Mouse (Mus musculus) monocyte, adult 2 months (primary cell): ENCODE data around the gene Igfbp1.

Experiments
- DNase-seq, 2 experiments: peaks; one replicate each; pipeline ENCODE4 v3.0.0; 2022; ENCODE audit warnings: low spot score in 2 of 2, low read depth in 1 of 2

The Igfbp1 gene

GRCm38 (mm10) chr11:7197491-7197941 is at the start of gene Igfbp1:
Gene Igfbp1, plus strand, starts transcription at chr11:7197782.
- no peak for DNase-seq

DNA sequence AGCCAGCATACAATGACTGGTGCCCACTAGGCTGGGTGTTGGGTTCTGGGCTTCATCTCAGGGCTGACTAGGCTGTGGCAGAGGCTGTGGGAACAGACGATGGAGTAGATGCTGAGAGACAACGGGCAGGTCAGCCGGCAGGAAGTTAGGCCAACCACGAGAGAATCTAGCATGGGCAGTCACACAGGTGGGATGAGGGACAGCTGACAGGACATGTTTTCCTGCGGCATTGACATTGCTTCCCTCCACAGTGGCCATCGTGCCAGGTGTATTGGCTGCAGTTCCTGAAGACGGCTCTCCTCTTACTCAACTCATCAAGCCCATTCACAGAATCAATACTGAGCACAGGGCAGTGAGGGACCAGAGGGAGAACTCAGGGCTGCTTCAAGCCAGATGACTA is 49.6 kb upstream of the Igfbp1 start:
- DNase-seq: no peak

- no peak for DNase-seq
Observed at GRCm38 (mm10) chr11:7149471-7149870, 48.1 kb upstream of the Igfbp1 start.

DNA sequence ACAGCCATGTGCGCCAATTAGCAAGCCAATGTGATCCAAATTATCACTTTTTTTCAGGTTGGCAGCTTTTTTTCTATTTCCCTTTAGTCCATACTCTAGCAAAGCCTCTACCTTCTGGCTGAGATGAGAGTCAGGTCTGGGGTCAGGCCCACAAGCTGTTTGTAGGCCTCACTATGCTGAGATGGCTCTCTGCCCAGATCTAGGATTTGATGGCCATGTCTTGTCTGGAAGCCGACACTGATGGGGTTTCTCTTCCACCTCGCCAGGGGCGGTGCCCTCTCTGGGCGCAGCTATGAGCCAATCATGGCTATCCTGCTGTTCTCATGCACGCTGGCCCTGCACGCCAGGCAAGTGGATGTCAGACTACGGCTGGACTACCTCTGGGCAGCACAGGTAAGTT is 47.1 kb upstream of the Igfbp1 start:
- DNase-seq: no peak

DNA sequence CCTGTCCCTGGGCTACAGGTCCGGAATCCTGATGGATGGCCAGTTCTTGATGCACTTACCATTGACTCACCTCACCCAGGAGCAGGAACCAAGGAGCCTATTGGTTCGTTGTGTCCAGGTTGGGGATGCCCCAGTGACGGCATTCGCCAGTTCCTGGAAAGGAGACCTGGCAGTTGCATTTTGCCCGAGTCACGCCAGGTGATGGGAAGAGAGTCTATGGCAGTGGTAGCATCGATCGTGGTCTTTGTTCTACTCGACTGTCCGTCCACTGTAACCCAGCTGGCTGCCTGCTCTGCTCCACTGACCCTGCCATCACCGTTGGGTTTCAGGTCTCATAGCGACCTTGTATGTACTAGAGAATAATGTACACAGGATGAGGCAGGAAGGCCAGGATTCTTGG is 45.2 kb upstream of the Igfbp1 start:
- no peak for DNase-seq

DNA sequence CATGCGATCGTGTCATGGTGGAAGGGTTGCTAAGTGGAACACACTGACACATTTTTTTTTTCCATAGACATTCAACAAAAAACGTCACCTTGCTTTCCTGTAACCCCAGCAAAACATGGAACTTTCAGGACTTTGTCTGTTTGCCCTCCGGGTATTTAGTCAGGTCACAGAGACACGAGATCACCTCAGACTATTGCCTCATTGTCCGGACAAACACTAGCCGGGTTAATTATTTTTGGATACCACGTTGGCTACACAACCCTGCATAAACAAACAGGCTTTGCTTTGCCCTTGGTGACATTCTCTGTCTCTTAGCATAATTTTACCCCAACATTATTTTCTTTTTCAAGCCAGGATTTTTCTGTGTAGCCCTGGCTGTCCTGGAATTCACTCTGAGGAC is 44.5 kb upstream of the Igfbp1 start:
- no peak for DNase-seq

GRCm38 (mm10) chr11:7156427-7156826 is 41.2 kb upstream of the Igfbp1 start:
- no peak for DNase-seq

DNA sequence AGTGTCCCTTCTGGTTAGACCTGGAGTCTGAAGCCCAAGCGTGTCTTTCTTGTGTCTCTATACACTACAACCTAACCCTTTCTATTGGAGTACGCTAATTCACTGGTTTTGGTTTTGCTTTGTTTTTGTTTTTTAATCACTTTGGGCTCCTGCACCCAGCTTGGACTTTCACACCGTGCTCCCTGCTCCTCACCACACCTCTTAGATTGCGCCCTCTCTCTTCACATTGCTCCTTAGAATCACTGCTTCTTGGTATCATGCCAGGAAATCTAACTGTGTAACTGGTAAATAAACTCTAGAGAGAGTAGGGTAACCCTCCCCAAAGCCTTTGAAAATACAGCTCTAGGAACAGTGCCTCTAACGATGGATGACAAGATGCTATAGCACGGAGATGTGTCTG is 39.4 kb upstream of the Igfbp1 start:
- DNase-seq: no peak

DNA sequence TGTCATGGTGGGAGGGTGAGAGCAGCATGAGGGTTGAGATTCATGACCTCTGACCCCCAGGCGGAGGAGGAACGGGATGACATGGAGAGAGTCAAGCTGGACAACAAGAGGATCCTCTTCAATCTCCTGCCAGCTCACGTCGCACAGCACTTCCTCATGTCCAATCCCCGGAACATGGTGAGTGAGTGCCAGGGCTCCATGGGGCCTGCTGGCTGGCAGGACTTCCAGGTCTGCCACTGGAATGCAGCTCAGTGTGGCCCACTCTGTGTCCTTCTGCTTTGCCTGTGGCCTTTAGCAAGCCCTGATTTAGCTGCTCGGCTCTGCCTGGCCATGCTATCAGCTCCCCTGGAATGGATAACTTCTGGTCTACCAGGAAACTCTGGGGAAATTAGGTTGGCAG is 37.4 kb upstream of the Igfbp1 start:
- DNase-seq: no peak

GRCm38 (mm10) chr11:7160637-7161101 is 36.9 kb upstream of the Igfbp1 start:
- no peak for DNase-seq

DNA sequence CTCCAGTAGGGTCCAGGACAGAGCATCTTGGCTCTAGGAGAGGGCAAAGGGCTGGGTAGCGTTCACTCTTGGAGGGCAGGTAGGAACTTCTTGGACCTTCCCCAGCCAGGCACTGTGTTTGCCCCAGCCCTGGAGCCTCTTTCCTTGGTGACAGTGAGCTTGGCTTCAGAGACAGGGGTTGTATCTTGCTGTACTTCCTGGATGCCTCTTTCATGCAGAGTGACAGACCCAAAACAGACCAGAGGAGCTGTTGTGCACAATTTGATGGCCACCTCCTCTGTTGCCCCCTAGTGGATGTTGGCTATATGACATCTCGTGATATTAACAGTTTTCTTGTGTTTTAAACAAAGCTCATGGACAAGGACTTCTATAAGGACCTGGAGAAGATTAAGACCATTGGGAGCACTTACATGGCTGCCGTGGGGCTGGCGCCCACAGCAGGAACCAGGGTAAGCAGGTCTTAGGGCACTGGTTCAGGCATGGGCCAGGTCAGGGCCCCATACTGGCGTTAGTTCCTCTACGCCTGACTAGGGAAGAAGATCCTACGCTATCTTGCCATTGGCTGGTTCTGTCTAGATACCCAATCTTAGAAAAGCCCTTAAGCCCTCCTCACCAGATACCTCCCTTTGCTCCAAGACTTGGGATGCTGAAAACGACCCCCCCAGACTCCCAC is 35.9 kb upstream of the Igfbp1 start:
- DNase-seq: no peak

DNA sequence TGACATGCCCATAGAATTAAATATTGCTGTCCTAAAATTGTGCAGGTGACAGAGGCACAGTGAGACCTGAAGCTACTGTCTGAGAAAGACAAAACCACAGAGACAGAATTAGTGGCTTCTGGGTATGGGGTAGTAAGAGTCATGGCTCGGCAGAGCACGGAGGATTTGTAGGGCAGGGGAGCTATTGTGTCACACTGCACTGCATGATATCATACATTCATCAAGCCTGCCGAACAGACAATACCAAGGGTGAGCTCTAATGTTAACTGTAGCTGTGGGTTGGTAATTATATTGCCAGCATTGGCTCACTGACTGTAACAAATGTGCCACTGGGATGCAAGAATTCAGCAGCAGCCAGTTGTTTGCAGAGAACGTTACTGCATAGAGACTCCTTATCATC is 33.2 kb upstream of the Igfbp1 start:
- DNase-seq: no peak

- DNase-seq: no peak
Observed at GRCm38 (mm10) chr11:7169645-7170044, 27.9 kb upstream of the Igfbp1 start.

DNA sequence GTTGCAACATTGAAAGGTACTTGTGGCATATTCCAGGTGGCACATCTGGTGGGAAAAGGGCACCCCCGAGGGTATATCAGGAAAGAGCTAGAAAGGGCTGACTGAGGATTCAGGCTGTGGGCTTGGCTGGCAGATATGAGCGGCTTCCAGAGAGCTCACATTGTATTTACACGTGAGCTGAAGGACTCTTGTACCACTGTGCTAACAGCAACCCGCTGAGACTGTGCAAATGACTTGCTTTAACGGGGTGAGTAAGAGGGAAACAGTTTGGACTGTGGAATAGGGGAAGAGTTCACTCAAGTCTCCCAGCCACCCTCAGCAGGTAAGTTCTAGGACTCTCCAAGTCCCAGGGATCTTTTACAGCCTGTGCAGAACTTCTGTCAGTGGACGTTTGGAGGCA is 23.9 kb upstream of the Igfbp1 start:
- DNase-seq: no peak

- DNase-seq: no peak
Observed at GRCm38 (mm10) chr11:7178724-7179123, 18.9 kb upstream of the Igfbp1 start.

DNA sequence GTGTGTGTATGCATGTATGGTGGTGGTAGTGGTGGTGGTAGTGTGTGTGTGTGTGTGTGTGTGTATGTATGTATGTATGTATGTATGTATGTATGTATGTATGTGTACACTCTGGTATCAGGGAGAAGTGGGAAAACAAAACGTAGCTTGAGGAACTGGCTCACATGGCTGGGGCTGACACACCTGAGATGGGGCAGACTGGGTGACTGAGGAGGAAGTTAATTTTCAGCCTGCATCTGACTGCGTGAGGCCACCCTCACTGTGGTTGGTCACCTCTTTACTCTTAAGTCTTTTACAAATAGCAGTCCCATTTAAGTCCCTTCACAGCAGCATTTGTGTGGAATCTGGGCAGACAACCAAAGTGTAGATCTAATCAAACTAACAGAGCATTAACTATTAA is 18.3 kb upstream of the Igfbp1 start:
- no peak for DNase-seq

DNA sequence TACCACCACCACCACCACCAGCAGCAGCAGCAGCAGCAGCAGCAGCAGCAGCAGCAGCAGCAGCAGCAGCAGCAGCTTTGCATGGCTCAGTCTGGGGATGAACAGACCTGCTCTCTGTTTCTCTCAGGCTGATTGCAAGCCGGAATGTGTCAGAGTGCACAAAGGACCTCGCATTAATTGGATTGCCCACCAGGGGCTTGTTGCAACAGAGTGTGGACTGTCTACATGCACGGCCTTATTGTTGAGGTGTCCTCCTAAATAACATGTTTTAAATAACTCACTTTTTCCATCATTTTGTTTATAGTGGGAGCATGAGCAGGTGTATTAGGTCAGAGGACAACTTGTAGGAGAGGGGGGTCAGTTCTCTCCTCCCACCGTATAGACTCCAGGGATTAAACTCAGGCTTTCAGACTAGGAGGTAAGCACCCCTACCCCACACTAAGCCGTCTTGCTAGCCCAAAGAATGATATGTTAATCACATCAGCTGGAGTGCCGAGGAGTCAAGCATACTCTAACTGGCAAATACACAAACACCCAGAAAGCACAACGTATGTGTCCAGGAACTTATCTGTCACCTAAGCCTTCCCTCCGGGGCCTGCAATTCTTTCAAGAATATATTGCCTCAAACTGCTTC is 15.1 kb upstream of the Igfbp1 start:
- no peak for DNase-seq

GRCm38 (mm10) chr11:7184420-7184819 is 13.2 kb upstream of the Igfbp1 start:
- DNase-seq: no peak

DNA sequence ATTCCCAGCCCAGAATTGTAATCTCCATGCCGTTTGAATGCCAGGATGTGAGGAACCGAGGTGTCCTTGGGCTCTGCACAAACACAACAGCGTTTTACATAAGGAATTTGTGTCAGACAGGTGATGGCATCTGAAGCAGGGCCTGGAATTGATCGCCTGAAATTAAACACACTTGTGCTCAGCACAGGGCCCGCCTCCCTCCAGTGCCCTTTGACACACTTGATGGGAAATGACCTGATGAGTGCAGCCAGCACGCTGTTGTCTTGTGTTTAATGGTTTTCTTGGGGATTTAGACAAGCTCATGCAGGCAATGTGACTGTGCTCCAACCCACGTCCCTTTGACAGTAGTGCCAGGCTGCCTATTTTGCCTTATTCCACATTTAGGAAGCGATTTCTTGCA is 10.1 kb upstream of the Igfbp1 start:
- no peak for DNase-seq

DNA sequence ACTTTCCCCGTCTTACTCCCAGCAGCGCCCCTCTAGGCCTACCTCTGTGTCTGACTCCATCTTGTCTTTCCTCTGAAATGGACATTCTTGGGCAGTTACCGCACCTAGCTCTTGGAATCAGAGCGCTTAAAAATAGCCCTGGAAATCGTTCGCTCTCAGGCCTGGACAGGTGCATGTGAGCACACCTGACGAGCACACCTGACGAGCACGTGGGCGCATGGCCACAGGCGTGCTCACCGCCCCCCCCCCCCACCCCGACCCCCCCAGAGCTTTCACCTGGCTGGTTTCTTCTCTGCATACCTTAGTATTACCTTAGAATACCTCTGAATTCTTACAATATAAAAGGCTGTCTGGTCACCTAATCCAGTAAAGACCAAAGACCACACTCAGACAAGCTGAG is 9.1 kb upstream of the Igfbp1 start, which contains the start of gene Gm11985:
Gene Gm11985 (minus strand): TSS at position 101 of the 400 bp plus-strand sequence.
- DNase-seq: no peak

DNA sequence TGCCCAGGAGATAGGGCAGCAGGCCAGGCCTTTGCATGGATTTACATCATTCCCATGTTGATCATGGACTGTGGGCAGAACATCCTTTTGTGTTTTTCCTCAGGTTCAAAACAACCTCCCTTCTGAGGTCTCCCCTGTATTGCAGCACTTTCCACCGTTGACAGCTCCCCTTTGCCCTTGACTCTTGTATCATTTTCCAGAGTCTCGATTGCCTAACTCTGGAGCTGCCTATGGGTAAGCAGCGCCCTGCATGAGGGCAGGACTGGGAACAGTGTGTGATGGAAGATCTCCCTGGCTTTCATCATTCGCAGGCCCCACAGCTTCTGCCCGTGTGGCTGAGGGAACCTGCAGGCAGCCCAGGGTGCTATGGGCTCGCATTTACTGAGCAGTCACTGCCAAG is 4.9 kb upstream of the Igfbp1 start:
- DNase-seq: no peak

GRCm38 (mm10) chr11:7193134-7193533 is 4.4 kb upstream of the Igfbp1 start:
- DNase-seq: no peak
